Mouse (Mus musculus) G1E (cell line): ENCODE results near the gene Map6.

Experiments
- CTCF ChIP-seq: IDR thresholded peaks from 2 replicates; pipeline ENCODE4 v1.5.1; 2012; ENCODE audit warnings: low read depth, low read length, inconsistent platforms, mixed read lengths
- GATA1 ChIP-seq: IDR thresholded peaks from 2 replicates; pipeline ENCODE4 v1.6.1; 2012; ENCODE audit warnings: borderline replicate concordance, low read length, inconsistent platforms, mixed read lengths
- GATA2 ChIP-seq: IDR thresholded peaks from 2 replicates; pipeline ENCODE4 v1.6.1; 2012; ENCODE audit warnings: low read depth, low read length, inconsistent platforms, borderline replicate concordance
- POLR2AphosphoS5 ChIP-seq: IDR thresholded peaks from 2 replicates; pipeline ENCODE4 v1.6.1; 2012; ENCODE audit warnings: low read depth, low read length, inconsistent platforms; ENCODE audit not compliant: insufficient replicate concordance
- TAL1 ChIP-seq: conservative IDR thresholded peaks from 2 replicates; pipeline ENCODE4 v1.6.1; 2012; ENCODE audit warnings: low read depth, low read length, inconsistent platforms, mixed read lengths

- TF ChIP-seq GATA1 (no peak), CTCF (no peak), TAL1 (no peak), POLR2AphosphoS5 (no peak), GATA2 (no peak)
Measured at GRCm38 (mm10) chr7:99328847-99329246, 61.6 kb downstream of the Map6 start.
